Mouse (Mus musculus) embryonic fibroblast, embryonic 13.5 days (primary cell): ENCODE data around the gene Astn2.

Experiments used
- CTCF ChIP-seq: IDR thresholded peaks from 2 replicates; pipeline ENCODE4 v1.5.1; 2011; ENCODE audit warnings: mild to moderate bottlenecking, control low read depth, low read length, moderate library complexity, borderline replicate concordance; ENCODE audit not compliant: insufficient read depth
- POLR2A ChIP-seq: IDR thresholded peaks from 2 replicates; pipeline ENCODE4 v1.6.1; 2011; ENCODE audit warnings: low read depth, mild to moderate bottlenecking, control low read depth, low read length, moderate library complexity

DNA sequence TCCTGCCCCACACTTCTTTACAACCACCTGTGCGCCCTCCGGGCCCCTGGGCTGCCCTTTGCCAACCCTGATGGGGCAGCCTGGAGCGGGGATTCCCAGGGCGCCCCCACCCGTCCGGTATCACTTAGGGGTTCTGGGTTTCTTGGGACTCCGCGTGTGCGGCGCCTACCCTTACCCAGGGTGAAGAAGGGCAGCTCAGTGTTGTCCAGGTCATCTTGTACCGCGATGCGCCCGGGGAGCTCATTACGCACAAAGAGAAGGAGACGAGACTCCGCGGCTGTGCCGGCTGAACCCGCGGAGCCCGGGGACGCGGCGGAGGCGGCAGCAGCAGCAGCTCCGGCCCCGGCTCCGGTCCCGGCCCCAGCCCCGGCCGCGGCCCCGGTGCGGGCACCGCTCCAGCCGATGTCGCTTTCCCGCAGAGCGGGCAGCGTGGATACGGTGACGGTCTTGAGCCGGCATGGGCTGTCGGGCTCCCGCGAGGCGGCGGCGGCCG lies 657 bp downstream of the Astn2 start:
- TF ChIP-seq POLR2A (no peak), CTCF (no peak)
